8 mouse cellular contexts compared by ENCODE assay signal in genomic region chr6:52639546-52640223, GRCm38 (mm10). TPM values are rescaled to one million over a fixed set of nuclear protein-coding genes. Genes with fewer than 3 reads are reported as not detected.
A peak's percentile ranks its signal among the peaks of the same experiment; 100 is the strongest.
DNase-seq lines count a peak whose midpoint lies in the region; ATAC-seq and TF ChIP-seq lines count a peak whose summit lies in the region.

No protein-coding gene starts in this region.

- TF ChIP-seq RAD21 in MEL (IDR thresholded peaks at IDR 0.05; ENCODE audit: low read depth, low read length) = no peak

- no peaks in the 10 kb centered on the region for H3K27me3 ChIP-seq in kidney, adult 2 months (replicated peaks; ENCODE audit: control insufficient read depth, insufficient read depth, low read length)
- H3K27me3 ChIP-seq in MEL (ENCODE audit: control insufficient read depth in 1 of 2, insufficient read depth in 2 of 2, low read length in 2 of 2) = no peaks in the 10 kb centered on the region
- no peaks in the 10 kb centered on the region for H3K27me3 ChIP-seq in embryonic facial prominence, embryonic 14.5 days (replicated peaks; ENCODE audit: control insufficient read depth, insufficient read depth, low read length)
- H3K27me3 ChIP-seq in lung, postnatal 0 days (replicated peaks; ENCODE audit: insufficient read depth, low read length) = no peaks in the 10 kb centered on the region
- H3K27me3 ChIP-seq in stomach, postnatal 0 days (ENCODE audit: control insufficient read depth, insufficient read depth, low read length) = no peaks in the 10 kb centered on the region

- H3K4me2 ChIP-seq in embryonic facial prominence, embryonic 14.5 days (ENCODE audit: low read depth, low read length) = peak overlapping the region; percentile 80
- H3K4me2 ChIP-seq in lung, postnatal 0 days (replicated peaks; ENCODE audit: low read depth, low read length) = peak overlapping the region; percentile 76
- H3K4me2 ChIP-seq in stomach, postnatal 0 days (replicated peaks; ENCODE audit: low read depth) = peak overlapping the region; percentile 71

- no peak; the same call in 1 of the 2 replicates for ATAC-seq in embryonic facial prominence, embryonic 14.5 days (ENCODE audit: low read depth)
- peak; percentile 29 for ATAC-seq in lung, postnatal 0 days
- ATAC-seq in stomach, postnatal 0 days (ENCODE audit: low FRiP score, low TSS enrichment) = no peak; the same call in 1 of the 2 replicates

- H3K4me3 ChIP-seq in kidney, adult 2 months (ENCODE audit: insufficient read depth, low read depth, low read length) = peak overlapping the region; percentile 94
- H3K4me3 ChIP-seq in MEL (ENCODE audit: control insufficient read depth in 1 of 2, insufficient read depth in 1 of 2, low read depth in 2 of 2, low read length in 2 of 2) = peak overlapping the region; percentile 81 to 97
- peak overlapping the region; percentile 83 for H3K4me3 ChIP-seq in embryonic facial prominence, embryonic 14.5 days (ENCODE audit: low read depth, low read length)
- H3K4me3 ChIP-seq in lung, postnatal 0 days (ENCODE audit: low read depth, low read length) = peak overlapping the region; percentile 81
- H3K4me3 ChIP-seq in stomach, postnatal 0 days (ENCODE audit: low read depth, low read length) = peak overlapping the region; percentile 70

- no peaks in the 10 kb centered on the region; the same call in 1 of the 2 replicates for H3K36me3 ChIP-seq in kidney, adult 2 months (ENCODE audit: control insufficient read depth, insufficient read depth, low read length)
- H3K36me3 ChIP-seq in MEL (ENCODE audit: control insufficient read depth in 1 of 2, insufficient read depth in 2 of 2, low read length in 2 of 2) = peaks cover 0 to 9% of the 10 kb centered on the region in 2 experiments; a peak in 2 of 4 replicates
- no peaks in the 10 kb centered on the region for H3K36me3 ChIP-seq in embryonic facial prominence, embryonic 14.5 days (ENCODE audit: control insufficient read depth, insufficient read depth, low read length)
- no peaks in the 10 kb centered on the region for H3K36me3 ChIP-seq in lung, postnatal 0 days (ENCODE audit: insufficient read depth, low read length)
- H3K36me3 ChIP-seq in stomach, postnatal 0 days (ENCODE audit: control insufficient read depth, insufficient read depth, low read length) = no peaks in the 10 kb centered on the region

- peak overlapping the region; percentile 94 for H3K9ac ChIP-seq in MEL (ENCODE audit: control insufficient read depth, low read depth, low read length, poor library complexity, severe bottlenecking)
- H3K9ac ChIP-seq in embryonic facial prominence, embryonic 14.5 days (ENCODE audit: low read depth, low read length) = peak overlapping the region; percentile 89
- peak overlapping the region; percentile 63 for H3K9ac ChIP-seq in lung, postnatal 0 days (replicated peaks; ENCODE audit: low read depth)
- peak overlapping the region; percentile 87 for H3K9ac ChIP-seq in stomach, postnatal 0 days (ENCODE audit: low read length)

- no peaks in the 10 kb centered on the region for H3K9me3 ChIP-seq in MEL (replicated peaks; ENCODE audit: insufficient read depth, low read length)
- no peaks in the 10 kb centered on the region for H3K9me3 ChIP-seq in embryonic facial prominence, embryonic 14.5 days (ENCODE audit: control insufficient read depth, low read length)
- no peaks in the 10 kb centered on the region for H3K9me3 ChIP-seq in lung, postnatal 0 days (ENCODE audit: low read length)
- H3K9me3 ChIP-seq in stomach, postnatal 0 days (ENCODE audit: control insufficient read depth, low read length) = no peaks in the 10 kb centered on the region

- peaks cover 10% of the 10 kb centered on the region for H3K79me2 ChIP-seq in MEL (ENCODE audit: control insufficient read depth, insufficient read depth, low read length, poor library complexity)

- DNase-seq in kidney, adult 2 months = peak; percentile 72
- DNase-seq in kidney, postnatal 4 days = no peak
- peak; percentile 64 for DNase-seq in MEL (ENCODE audit: low read depth, low spot score)
- DNase-seq in embryonic facial prominence, embryonic 14.5 days (ENCODE audit: low spot score) = peak; percentile 35
- DNase-seq in induced T-regulatory cell, adult 2 months (ENCODE audit: low read depth) = peak; percentile 46
- DNase-seq in lung, postnatal 0 days (ENCODE audit: low spot score) = peak; percentile 63
- DNase-seq in stomach, postnatal 0 days (ENCODE audit: low spot score) = peak; percentile 45
- no peak for DNase-seq in thymus, postnatal 10 days (ENCODE audit: low spot score in 2 of 2)

- WGBS in kidney, adult 2 months = under 1% methylated on average over 28 of the region's 28 CpGs
- WGBS in embryonic facial prominence, embryonic 14.5 days = 1% methylated on average over 20 of the region's 28 CpGs
- 2% methylated on average over 24 of the region's 28 CpGs for WGBS in lung, postnatal 0 days
- WGBS in stomach, postnatal 0 days = 1% methylated on average over 28 of the region's 28 CpGs

- no peak for TF ChIP-seq POLR2A in kidney, adult 2 months (IDR thresholded peaks at IDR 0.05; ENCODE audit: low read depth, low read length)
- no peak for TF ChIP-seq POLR2A in MEL (IDR thresholded peaks at IDR 0.05; ENCODE audit: control insufficient read depth in 1 of 2, insufficient read depth in 1 of 2, low read depth in 1 of 2, low read length in 2 of 2, poor library complexity in 1 of 2)

- TF ChIP-seq CTCF in kidney, adult 2 months (conservative IDR thresholded peaks at IDR 0.05; ENCODE audit: insufficient read depth, insufficient read length, low read depth, low read length) = no peak
- 0 out of 6 replicates have a peak, but pooled peaks of 1 of the 3 experiments have one; percentile 1 for TF ChIP-seq CTCF in MEL (IDR thresholded peaks at IDR 0.05 in 2 of 3, conservative IDR thresholded peaks at IDR 0.05 in 1 of 3; ENCODE audit: control insufficient read depth in 1 of 3, insufficient read depth in 1 of 3, low read depth in 2 of 3, low read length in 3 of 3, poor library complexity in 1 of 3, severe bottlenecking in 1 of 3)
- TF ChIP-seq CTCF in lung, postnatal 0 days (IDR thresholded peaks at IDR 0.05) = peak; percentile 33
- peak; percentile 56 for TF ChIP-seq CTCF in stomach, postnatal 0 days (IDR thresholded peaks at IDR 0.05; ENCODE audit: low read depth)

- no peaks in the 10 kb centered on the region; the same call in 1 of the 2 replicates for H3K4me1 ChIP-seq in kidney, adult 2 months (ENCODE audit: control insufficient read depth, insufficient read depth, low read length)
- peaks cover 5 to 6% of the 10 kb centered on the region in 2 experiments; a peak in 2 of 4 replicates for H3K4me1 ChIP-seq in MEL (ENCODE audit: control insufficient read depth in 1 of 2, insufficient read depth in 2 of 2, low read length in 2 of 2)
- peaks cover 11% of the 10 kb centered on the region; the same call in 1 of the 2 replicates for H3K4me1 ChIP-seq in embryonic facial prominence, embryonic 14.5 days (ENCODE audit: control insufficient read depth, insufficient read depth, low read length)
- peaks cover 5% of the 10 kb centered on the region; the same call in 1 of the 2 replicates for H3K4me1 ChIP-seq in lung, postnatal 0 days (ENCODE audit: insufficient read depth, low read depth, low read length)
- no peaks in the 10 kb centered on the region for H3K4me1 ChIP-seq in stomach, postnatal 0 days (replicated peaks; ENCODE audit: control insufficient read depth, insufficient read depth)

- no peak for TF ChIP-seq EP300 in MEL (IDR thresholded peaks at IDR 0.05; ENCODE audit: low read depth in 1 of 2, low read length in 2 of 2)
- no peak for TF ChIP-seq EP300 in lung, postnatal 0 days (IDR thresholded peaks at IDR 0.05)
- TF ChIP-seq EP300 in stomach, postnatal 0 days (optimal IDR thresholded peaks at IDR 0.05) = no peak

- H3K27ac ChIP-seq in kidney, adult 2 months (ENCODE audit: insufficient read depth, low read depth, low read length) = peak overlapping the region; percentile 90
- peak overlapping the region; percentile 32 for H3K27ac ChIP-seq in MEL (ENCODE audit: control insufficient read depth, low read depth, low read length)
- peak overlapping the region; percentile 68 for H3K27ac ChIP-seq in embryonic facial prominence, embryonic 14.5 days (replicated peaks; ENCODE audit: low read depth, low read length)
- peak overlapping the region; percentile 93 for H3K27ac ChIP-seq in lung, postnatal 0 days (ENCODE audit: low read length)
- peak overlapping the region; percentile 89 for H3K27ac ChIP-seq in stomach, postnatal 0 days (replicated peaks)

TF ChIP-seq in MEL, 35 proteins besides CTCF, POLR2A, EP300 and RAD21:
- no peak for TF ChIP-seq SIN3A (IDR thresholded peaks at IDR 0.05; ENCODE audit: low read length)
- TF ChIP-seq E2F4 (IDR thresholded peaks at IDR 0.05; ENCODE audit: borderline replicate concordance, low read depth, low read length) = no peak
- TF ChIP-seq ZMIZ1 (IDR thresholded peaks at IDR 0.05; ENCODE audit: low read depth, low read length) = no peak
- TF ChIP-seq TBP (IDR thresholded peaks at IDR 0.05; ENCODE audit: low read depth, low read length) = no peak

RNA-seq across cellular contexts. Expression of gene Hibadh, which starts 0.5 kb away (rescaled TPM):
- polyA plus RNA-seq in kidney, adult 2 months (2012; rRNA removed) = 254 and 334 TPM in 2 replicates
- 30.9 and 31.2 TPM in 2 replicates for total RNA-seq in MEL (2012; rRNA removed)
- 10 to 100 TPM in 1 of 2 experiments, not detected in 1; 39.3 TPM for polyA plus RNA-seq in MEL (2012; ENCODE audit: insufficient read depth in 1 of 2, insufficient read length in 2 of 2, low read depth in 1 of 2, low replicate concordance in 2 of 2, missing spikeins in 1 of 2)
- 62.1 and 65.4 TPM in 2 replicates for polyA plus RNA-seq in embryonic facial prominence, embryonic 14.5 days (2014; fragmentation: Nextera tagmentation; extraction: Ambion mirVana)
- polyA plus RNA-seq in lung, postnatal 0 days (2015; fragmentation: Nextera tagmentation; extraction: Ambion mirVana) = 113 and 119 TPM in 2 replicates
- 102 and 107 TPM in 2 replicates for polyA plus RNA-seq in stomach, postnatal 0 days (2015; fragmentation: Nextera tagmentation; extraction: Ambion mirVana)

Comparison
In these comparisons a context has a peak if more than half of its experiments do, and no peak if none do; other contexts are left out.
1. DNase-seq: peak in kidney, adult 2 months (single experiment), MEL (single experiment), embryonic facial prominence, embryonic 14.5 days (single experiment), induced T-regulatory cell, adult 2 months (single experiment), lung, postnatal 0 days (single experiment) and stomach, postnatal 0 days (single experiment); none in kidney, postnatal 4 days (0 of 2) and thymus, postnatal 10 days (0 of 2).
2. H3K27ac ChIP-seq: peak in every context shown above with its lines; median percentile 93 in lung, postnatal 0 days; 90 in kidney, adult 2 months; 89 in stomach, postnatal 0 days; 68 in embryonic facial prominence, embryonic 14.5 days; 32 in MEL.
3. Peak in every context shown above with its lines, with median percentiles within 50 percentile points of each other: H3K4me3 ChIP-seq, H3K9ac ChIP-seq and H3K4me2 ChIP-seq.